Mouse (Mus musculus): ENCODE measurements around the gene Cldn34b4.

Cldn34b4 gene

DNA sequence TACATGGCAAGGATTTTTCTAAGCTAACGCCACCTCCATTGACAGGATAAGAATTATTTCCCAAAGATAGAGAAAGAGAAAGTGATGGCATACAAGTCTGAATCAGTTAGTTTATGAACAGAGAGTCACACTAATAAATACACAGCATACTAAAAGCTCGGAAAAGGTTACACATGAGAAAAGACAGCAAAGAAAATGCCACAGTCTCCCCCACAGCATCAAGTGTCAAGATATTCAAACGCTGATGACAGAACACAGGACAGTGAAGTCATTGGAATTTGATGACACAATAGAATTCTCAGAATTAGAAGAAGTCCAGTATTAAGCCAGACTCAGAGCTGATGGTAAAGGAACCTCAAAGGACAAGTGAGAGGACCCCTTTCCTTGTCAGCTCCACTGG, at the start of gene Cldn34b4:
Cldn34b4 (plus strand) TSS at position 301 of the 400 bp plus-strand sequence.
- DNase-seq: no peak

Data from kidney, postnatal 25 days (tissue).